In genomic region chr4:136981347-136981746, GRCm38 (mm10) we compare ENCODE assay signal across 9 mouse cellular contexts. TPM values are rescaled to one million over a fixed set of nuclear protein-coding genes. Genes with fewer than 3 reads are reported as not detected.
DNase-seq lines count a peak whose midpoint lies in the region; ATAC-seq lines count a peak whose summit lies in the region.
"Had no signal": no experiment of that assay in that cellular context is flagged by ENCODE, and none has a peak within 500 bp of the region (broad histone marks: within the 10 kb centered on the region; RNA-seq: fewer than 3 reads in every experiment).

No protein-coding gene starts in this region.

- no peaks in the 10 kb centered on the region for H3K9me3 ChIP-seq in hindbrain, embryonic 16.5 days (ENCODE audit: control insufficient read depth, low read length)
- H3K9me3 ChIP-seq in midbrain, embryonic 10.5 days (replicated peaks) = no peaks in the 10 kb centered on the region

- peak; percentile 79 for ATAC-seq in hindbrain, embryonic 16.5 days

- 3% methylated on average over 12 of the region's 12 CpGs for WGBS in hindbrain, embryonic 16.5 days
- 6% methylated on average over 12 of the region's 12 CpGs for WGBS in midbrain, embryonic 10.5 days

- H3K27me3 ChIP-seq in hindbrain, embryonic 16.5 days (replicated peaks; ENCODE audit: control insufficient read depth, insufficient read depth, low read length) = no peaks in the 10 kb centered on the region
- peaks cover 86% of the 10 kb centered on the region for H3K27me3 ChIP-seq in midbrain, embryonic 10.5 days (ENCODE audit: low read depth, poor library complexity, severe bottlenecking)

- H3K27ac ChIP-seq in hindbrain, embryonic 16.5 days (ENCODE audit: low read depth, low read length) = no peak overlapping the region; the same call in 1 of the 2 replicates
- no peak overlapping the region for H3K27ac ChIP-seq in midbrain, embryonic 10.5 days (replicated peaks)
- H3K27ac ChIP-seq: macrophage had no signal

- H3K36me3 ChIP-seq in hindbrain, embryonic 16.5 days (ENCODE audit: control insufficient read depth, insufficient read depth, low read length) = no peaks in the 10 kb centered on the region
- H3K36me3 ChIP-seq in midbrain, embryonic 10.5 days = peaks cover 9% of the 10 kb centered on the region

- DNase-seq in A20 (ENCODE audit: low read depth, low spot score) (peak; percentile 77), adipocyte (ENCODE audit: low spot score) (peak; percentile 45)
- peak; percentile 84 for DNase-seq in embryo, embryonic 11 days
- peak; percentile 41 to 45 for DNase-seq in layer of hippocampus, postnatal 36 days
- DNase-seq in midbrain, embryonic 10.5 days (ENCODE audit: low spot score) = peak; percentile 70
- peak; percentile 74 for DNase-seq in right cerebral cortex, postnatal 4 days
- no peak for DNase-seq in spleen, postnatal 10 days (ENCODE audit: low spot score in 2 of 2)

- H3K4me3 ChIP-seq in hindbrain, embryonic 16.5 days (ENCODE audit: low read length) = no peak overlapping the region
- H3K4me3 ChIP-seq in midbrain, embryonic 10.5 days = no peak overlapping the region

- peaks cover 17% of the 10 kb centered on the region for H3K4me1 ChIP-seq in hindbrain, embryonic 16.5 days (ENCODE audit: control insufficient read depth, insufficient read depth, low read depth, low read length)
- peaks cover 28% of the 10 kb centered on the region for H3K4me1 ChIP-seq in midbrain, embryonic 10.5 days

- no peak overlapping the region for H3K4me2 ChIP-seq in hindbrain, embryonic 16.5 days (ENCODE audit: low read length)

- H3K9ac ChIP-seq in hindbrain, embryonic 16.5 days (ENCODE audit: low read depth, low read length) = no peak overlapping the region

RNA-seq across cellular contexts. Expression of gene Epha8, which starts 24.7 kb away (rescaled TPM):
- 8.8 and 14.0 TPM in 2 replicates for polyA plus RNA-seq in hindbrain, embryonic 16.5 days (2015; fragmentation: Nextera tagmentation; extraction: Ambion mirVana)
- 1 to 10 TPM; 2.0 to 2.1 TPM for total RNA-seq in layer of hippocampus, postnatal 36 days (2021)
- 3.9 and 6.9 TPM in 2 replicates for polyA plus RNA-seq in midbrain, embryonic 10.5 days (2016; fragmentation: Nextera tagmentation; extraction: Ambion mirVana)
- polyA plus RNA-seq: macrophage had no signal

Comparison
In these comparisons a context has a peak if more than half of its experiments do, and no peak if none do; other contexts are left out.
1. DNase-seq: peak in A20 (single experiment), adipocyte (single experiment), embryo, embryonic 11 days (single experiment), layer of hippocampus, postnatal 36 days (2 of 2), midbrain, embryonic 10.5 days (single experiment) and right cerebral cortex, postnatal 4 days (single experiment); none in spleen, postnatal 10 days (0 of 2).